Mouse (Mus musculus): ENCODE results near the gene Olfr603.
"Not testable (repeated sequence)": the region's sequence is repeated elsewhere in the genome, so short reads cannot be mapped to it uniquely, and the experiment has no call there.

The Olfr603 gene

DNA sequence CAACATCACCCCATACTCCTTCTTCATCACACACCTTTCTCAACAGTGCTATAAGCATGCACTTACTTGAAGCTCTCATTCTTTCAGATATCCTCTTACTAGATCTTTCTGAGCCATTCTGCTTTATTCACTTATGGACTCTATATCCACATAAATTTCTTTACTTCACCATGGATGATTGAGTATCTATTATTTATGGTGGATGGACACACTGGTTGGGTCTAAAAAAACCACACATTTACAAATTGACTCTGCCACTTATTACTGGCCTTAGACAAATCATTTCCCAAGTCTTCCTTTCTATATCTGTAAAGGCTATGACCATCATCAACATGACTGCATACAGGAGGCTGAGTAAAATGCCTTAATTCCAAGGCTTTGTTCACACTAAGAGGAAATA is at the start of gene Olfr603:
TSS of gene Olfr603 (minus strand) at position 101 of the 400 bp plus-strand sequence.
- DNase-seq (ENCODE audit: low spot score): no peak

DNA sequence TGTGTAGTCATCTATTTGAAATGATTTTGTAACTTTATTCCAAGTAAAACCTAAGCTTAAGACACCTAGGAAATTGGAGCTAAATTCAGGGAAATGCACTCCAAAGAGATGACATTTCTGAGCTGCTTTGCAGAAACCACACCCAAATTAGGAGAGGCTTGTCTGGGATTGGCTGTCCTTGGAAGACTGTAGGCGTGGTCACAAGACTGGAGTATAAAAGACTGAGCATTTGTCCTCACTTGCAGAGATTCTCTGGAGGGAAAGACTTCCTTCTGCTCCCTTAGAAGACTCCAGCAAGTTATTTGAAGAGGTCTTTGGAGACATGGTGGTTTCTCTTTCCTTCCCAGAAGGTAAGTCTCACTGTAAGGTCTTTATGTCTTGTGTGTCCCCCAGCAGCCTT is 28.8 kb upstream of the Olfr603 start, which contains the start of gene Usp17lc:
TSS of gene Usp17lc (plus strand) at position 301 of the 400 bp plus-strand sequence.
- not testable (repeated sequence) for DNase-seq (ENCODE audit: low spot score)

DNA sequence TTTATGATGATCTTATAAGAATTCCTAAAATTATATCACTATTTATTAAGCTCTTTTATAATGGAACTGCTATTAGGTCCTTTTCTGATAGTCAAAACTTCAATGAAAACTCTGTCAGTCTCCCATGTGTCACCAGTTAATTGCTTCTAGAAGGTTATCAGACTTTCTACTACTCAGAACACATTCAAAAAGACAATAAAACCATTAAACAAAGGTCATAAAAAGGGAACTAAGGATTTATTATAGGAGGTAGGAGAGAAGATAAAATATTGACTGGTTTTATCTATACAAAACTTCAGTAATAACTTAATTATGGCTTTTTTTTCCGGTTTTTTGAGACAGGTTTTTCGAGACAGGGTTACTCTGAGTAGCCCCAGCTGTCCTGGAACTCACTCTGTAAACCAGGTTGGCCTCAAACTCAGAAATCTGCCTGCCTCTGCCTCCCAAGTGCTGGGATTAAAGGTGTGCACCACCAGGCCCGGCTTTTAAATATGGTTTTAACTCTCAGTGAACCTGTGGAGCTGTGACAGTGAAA is 20.6 kb upstream of the Olfr603 start:
- not testable (repeated sequence) for DNase-seq (ENCODE audit: low spot score)

- DNase-seq (ENCODE audit: low spot score): no peak
Measured at GRCm38 (mm10) chr7:103398981-103399380, 13.0 kb upstream of the Olfr603 start.

GRCm38 (mm10) chr7:103397758-103398157 is 11.8 kb upstream of the Olfr603 start:
- no peak for DNase-seq (ENCODE audit: low spot score)

- no peak for DNase-seq (ENCODE audit: low spot score)
Measured at GRCm38 (mm10) chr7:103362555-103362954, 23.4 kb downstream of the Olfr603 start, which contains the start of gene Olfr601. Gene Olfr601 (minus strand): TSS chr7:103362655.

- DNase-seq (ENCODE audit: low spot score): no peak
Measured at GRCm38 (mm10) chr7:103349569-103349968, 36.4 kb downstream of the Olfr603 start, which contains the start of gene Olfr600. Gene Olfr600 (minus strand): TSS chr7:103349669.

- no peak for DNase-seq (ENCODE audit: low spot score)
Measured at GRCm38 (mm10) chr7:103335617-103336016, 50.4 kb downstream of the Olfr603 start, which contains the start of gene Olfr599. Gene Olfr599 (plus strand): TSS chr7:103335917.
